Mouse (Mus musculus) E14TG2a.4 (cell line): Measurements from ENCODE around the gene Utrn.

ENCODE experiments used
- CTCF ChIP-seq: conservative IDR thresholded peaks from 2 replicates; pipeline ENCODE4 v1.5.1; 2014; ENCODE audit warnings: low read length
- POU5F1 ChIP-seq: IDR thresholded peaks from 2 replicates; pipeline ENCODE4 v1.6.1; 2014; ENCODE audit warnings: low read length, borderline replicate concordance

DNA sequence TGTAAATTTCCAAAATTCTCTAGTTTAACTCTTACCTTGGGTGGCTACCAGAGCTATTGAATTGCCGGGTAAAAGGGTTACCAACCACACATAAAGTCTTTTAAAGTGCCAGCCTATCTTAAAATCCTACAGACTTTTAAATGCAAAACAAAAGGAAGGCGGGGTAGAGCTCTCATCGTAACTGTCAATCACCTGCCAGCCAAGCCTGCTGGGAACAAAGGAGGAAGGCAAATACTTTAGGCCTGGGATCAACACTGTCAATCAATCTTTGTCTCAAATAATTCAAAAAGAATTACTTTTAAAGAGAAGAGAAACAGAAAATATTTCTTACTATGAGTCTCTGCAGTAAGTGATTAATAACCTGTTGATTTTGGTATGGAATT lies 10.1 kb upstream of the Utrn start:
- TF ChIP-seq CTCF, result no peak
- TF ChIP-seq POU5F1, result no peak
